10 mouse cellular contexts compared by ENCODE assay signal in the genomic region with DNA sequence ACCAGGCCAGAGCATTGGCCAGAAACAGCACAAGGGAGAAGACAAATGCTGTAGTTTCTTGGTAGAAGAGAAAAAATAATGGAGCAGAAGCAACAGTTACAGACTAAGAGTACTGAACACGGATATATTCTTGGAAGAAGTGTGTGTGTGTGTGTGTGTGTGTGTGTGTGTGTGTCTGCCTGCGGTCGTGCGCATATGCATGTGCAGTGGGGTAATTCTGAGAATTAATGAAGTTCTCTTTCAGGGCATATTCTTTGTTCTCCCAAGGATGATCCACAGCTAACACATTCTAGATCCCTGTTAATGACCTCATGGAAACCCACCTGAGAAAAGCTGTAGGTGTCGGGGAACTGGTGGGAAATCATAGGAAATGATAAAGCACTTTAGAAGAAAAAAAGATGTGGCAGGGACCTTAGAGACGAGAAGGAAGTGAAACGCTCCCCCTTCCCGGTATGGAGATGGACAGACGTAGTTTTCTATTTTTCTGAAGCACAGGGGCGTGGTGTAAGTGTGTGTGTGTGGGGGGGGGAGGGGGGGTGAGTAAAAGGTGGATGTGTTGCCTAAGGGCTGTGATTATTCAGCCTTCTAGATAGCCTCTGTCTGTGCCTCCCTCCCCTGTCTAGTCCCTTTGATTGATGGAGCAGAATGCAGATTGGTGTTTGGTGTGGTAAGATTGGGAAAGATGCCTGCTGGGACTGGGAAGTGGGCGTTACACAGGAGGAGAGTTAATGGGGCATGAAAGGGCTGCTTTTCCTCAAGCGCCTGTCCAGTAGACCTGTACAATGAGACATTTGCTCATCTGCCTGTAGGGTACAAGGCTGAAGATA.
DNase-seq lines count a peak whose midpoint lies in the region; ATAC-seq lines count a peak whose summit lies in the region.
"Had no signal": no experiment of that assay in that cellular context is flagged by ENCODE, and none has a peak within 500 bp of the region (broad histone marks: within the 10 kb centered on the region; RNA-seq: fewer than 3 reads in every experiment).

No protein-coding gene starts in this region.

- no peak overlapping the region for H3K4me2 ChIP-seq in hindbrain, embryonic 11.5 days (replicated peaks; ENCODE audit: low read depth, low read length)
- no peak overlapping the region for H3K4me2 ChIP-seq in neural tube, embryonic 15.5 days

- H3K9ac ChIP-seq in hindbrain, embryonic 11.5 days (ENCODE audit: low read depth, low read length), result no peak overlapping the region
- no peak overlapping the region for H3K9ac ChIP-seq in neural tube, embryonic 15.5 days (replicated peaks)

- no peaks in the 10 kb centered on the region for H3K4me1 ChIP-seq in hindbrain, embryonic 11.5 days (replicated peaks; ENCODE audit: control insufficient read depth, insufficient read depth, low read length)
- H3K4me1 ChIP-seq in neural tube, embryonic 15.5 days, result peaks cover 15% of the 10 kb centered on the region
- H3K4me1 ChIP-seq: megakaryocyte, embryonic 14.5 days had no signal

- 39% methylated on average over 12 of the region's 12 CpGs for WGBS in hindbrain, embryonic 11.5 days
- whole genome bisulfite sequencing in neural tube, embryonic 15.5 days, result 37% methylated on average over 12 of the region's 12 CpGs

- H3K27ac ChIP-seq in hindbrain, embryonic 11.5 days (ENCODE audit: low read depth, low read length), result no peak overlapping the region; the same call in 1 of the 2 replicates
- H3K27ac ChIP-seq in neural tube, embryonic 15.5 days (replicated peaks), result no peak overlapping the region

- no peak overlapping the region for H3K4me3 ChIP-seq in hindbrain, embryonic 11.5 days (ENCODE audit: low read depth, low read length)
- no peak overlapping the region for H3K4me3 ChIP-seq in neural tube, embryonic 15.5 days (replicated peaks)
- H3K4me3 ChIP-seq: megakaryocyte, embryonic 14.5 days had no signal

- DNase-seq in kidney, postnatal 4 days, result peak; percentile 27 to 30
- DNase-seq in kidney, adult 8-10 months, result no peak
- DNase-seq in NIH3T3 (ENCODE audit: low read depth), result peak; percentile 59
- peak; percentile 51 for DNase-seq in hindbrain, embryonic 11.5 days (ENCODE audit: low spot score)
- DNase-seq in thymus, postnatal 10 days (ENCODE audit: low spot score in 2 of 2), result no peak
- DNase-seq in adrenal gland, postnatal 4 days (ENCODE audit: low spot score in 2 of 2), result no peak
- no peak for DNase-seq in gastrocnemius, adult 18-20 months (ENCODE audit: low spot score)
- DNase-seq: heart, postnatal 14 days had no signal

- H3K36me3 ChIP-seq in hindbrain, embryonic 11.5 days (ENCODE audit: control insufficient read depth, insufficient read depth, low read length), result no peaks in the 10 kb centered on the region
- no peaks in the 10 kb centered on the region for H3K36me3 ChIP-seq in neural tube, embryonic 15.5 days

- 0 out of 2 replicates have a peak, but pooled peaks cover 2% of the 10 kb centered on the region for H3K27me3 ChIP-seq in hindbrain, embryonic 11.5 days (ENCODE audit: control insufficient read depth, insufficient read depth, low read length)
- no peaks in the 10 kb centered on the region for H3K27me3 ChIP-seq in neural tube, embryonic 15.5 days (replicated peaks)

- H3K9me3 ChIP-seq in hindbrain, embryonic 11.5 days (ENCODE audit: control insufficient read depth, low read length), result no peaks in the 10 kb centered on the region
- no peaks in the 10 kb centered on the region for H3K9me3 ChIP-seq in neural tube, embryonic 15.5 days (replicated peaks)
- H3K9me3 ChIP-seq: megakaryocyte, embryonic 14.5 days had no signal

- ATAC-seq in hindbrain, embryonic 11.5 days (ENCODE audit: low FRiP score), result peak; percentile 91
- peak; percentile 31; the same call in 1 of the 2 replicates for ATAC-seq in neural tube, embryonic 15.5 days (ENCODE audit: low FRiP score)

Comparison
In these comparisons a context has a peak if more than half of its experiments do, and no peak if none do; other contexts are left out.
1. DNase-seq: peak in kidney, postnatal 4 days (2 of 2), NIH3T3 (single experiment) and hindbrain, embryonic 11.5 days (single experiment); none in kidney, adult 8-10 months (0 of 2), thymus, postnatal 10 days (0 of 2), adrenal gland, postnatal 4 days (0 of 2) and gastrocnemius, adult 18-20 months (single experiment).